Mouse (Mus musculus) left cerebral cortex, adult 8-10 months (tissue): Measurements from ENCODE around the gene Arhgef3. TPM values are rescaled to one million over a fixed set of nuclear protein-coding genes. Genes with fewer than 3 reads are reported as not detected.

Experiments
- DNase-seq, 2 experiments: peaks; one replicate each; pipeline ENCODE4 v3.0.0; 2022; ENCODE audit warnings: low spot score in 2 of 2
- total RNA-seq, 4 experiments: library from RNA; stranded (reverse); gene quantifications; 2 replicates each; pipeline ENCODE4 v1.2.4; 2022

Gene Arhgef3
- total RNA-seq = 10 to 100 TPM; 61.6 to 75.8 (median 72.8) TPM

- no peak for DNase-seq
Observed at GRCm38 (mm10) chr14:27114362-27115274, at the start of gene Arhgef3. TSS of gene Arhgef3 (plus strand) at chr14:27114899.

GRCm38 (mm10) chr14:27066171-27066929, 48.3 kb upstream of the Arhgef3 start:
- no peak for DNase-seq

GRCm38 (mm10) chr14:27067866-27068271, 46.8 kb upstream of the Arhgef3 start:
- DNase-seq = no peak

- no peak for DNase-seq
Observed at GRCm38 (mm10) chr14:27069434-27070097, 45.1 kb upstream of the Arhgef3 start.

GRCm38 (mm10) chr14:27070128-27070527, 44.6 kb upstream of the Arhgef3 start:
- no peak for DNase-seq

GRCm38 (mm10) chr14:27070758-27071157, 43.9 kb upstream of the Arhgef3 start:
- DNase-seq = no peak

- no peak for DNase-seq
Observed at GRCm38 (mm10) chr14:27071985-27072384, 42.7 kb upstream of the Arhgef3 start.

- no peak for DNase-seq
Observed at GRCm38 (mm10) chr14:27075084-27075483, 39.6 kb upstream of the Arhgef3 start.

- no peak for DNase-seq
Observed at GRCm38 (mm10) chr14:27075909-27076521, 38.7 kb upstream of the Arhgef3 start.

- DNase-seq = no peak
Observed at GRCm38 (mm10) chr14:27076522-27076920, 38.2 kb upstream of the Arhgef3 start.

GRCm38 (mm10) chr14:27081536-27082275, 33.0 kb upstream of the Arhgef3 start:
- DNase-seq = peak in 1 of 2 experiments; percentile 53

GRCm38 (mm10) chr14:27085471-27085870, 29.2 kb upstream of the Arhgef3 start:
- no peak for DNase-seq

- DNase-seq = no peak
Observed at GRCm38 (mm10) chr14:27085999-27086398, 28.7 kb upstream of the Arhgef3 start.

- DNase-seq = no peak
Observed at GRCm38 (mm10) chr14:27094247-27094646, 20.5 kb upstream of the Arhgef3 start.

- no peak for DNase-seq
Observed at GRCm38 (mm10) chr14:27096133-27096532, 18.6 kb upstream of the Arhgef3 start.

GRCm38 (mm10) chr14:27096779-27097178, 17.9 kb upstream of the Arhgef3 start:
- peak; percentile 44 to 48 for DNase-seq

- DNase-seq = no peak
Observed at GRCm38 (mm10) chr14:27101735-27102134, 13.0 kb upstream of the Arhgef3 start.

GRCm38 (mm10) chr14:27102720-27103119, 12.0 kb upstream of the Arhgef3 start:
- DNase-seq = peak in 1 of 2 experiments; percentile 51

GRCm38 (mm10) chr14:27105731-27106457, 8.8 kb upstream of the Arhgef3 start:
- peak in 1 of 2 experiments; percentile 68 for DNase-seq
